7 mouse cellular contexts compared by ENCODE assay signal in genomic region chr9:56925291-56926024, GRCm38 (mm10). TPM values are rescaled to one million over a fixed set of nuclear protein-coding genes. Genes with fewer than 3 reads are reported as not detected.
DNase-seq lines count a peak whose midpoint lies in the region; ATAC-seq and TF ChIP-seq lines count a peak whose summit lies in the region.

No protein-coding gene starts in this region.

- 84% methylated on average over 26 of the region's 26 CpGs for WGBS in neural tube, embryonic 11.5 days
- WGBS in heart, embryonic 12.5 days = 78% methylated on average over 26 of the region's 26 CpGs
- WGBS in liver, embryonic 14.5 days (ENCODE audit: insufficient replicate concordance) = 81% methylated on average over 26 of the region's 26 CpGs

- TF ChIP-seq EP300 in liver, embryonic 14.5 days (IDR thresholded peaks at IDR 0.05; ENCODE audit: low read depth) = no peak

- peaks cover 31% of the 10 kb centered on the region for H3K4me1 ChIP-seq in neural tube, embryonic 11.5 days (ENCODE audit: control insufficient read depth, insufficient read depth, low read length)
- H3K4me1 ChIP-seq in heart, embryonic 12.5 days (replicated peaks) = peaks cover 49% of the 10 kb centered on the region
- peaks cover 0 to 4% of the 10 kb centered on the region in 2 experiments; a peak in 1 of 4 replicates for H3K4me1 ChIP-seq in liver, embryonic 14.5 days (replicated peaks; ENCODE audit: control insufficient read depth in 2 of 2, insufficient read depth in 2 of 2, low read length in 1 of 2)

- H3K4me2 ChIP-seq in neural tube, embryonic 11.5 days (ENCODE audit: low read depth) = peak overlapping the region; percentile 40
- H3K4me2 ChIP-seq in heart, embryonic 12.5 days = peak overlapping the region; percentile 80
- 0 out of 2 replicates have a peak overlapping the region, but pooled peaks have one; percentile 33 for H3K4me2 ChIP-seq in liver, embryonic 14.5 days (ENCODE audit: low read depth)

- DNase-seq in neural tube, embryonic 11.5 days (ENCODE audit: low spot score) = peak; percentile 25
- DNase-seq in neural tube, embryonic 10.5 days (ENCODE audit: extremely low spot score, low spot score) = no peak
- DNase-seq in liver, embryonic 14.5 days (ENCODE audit: low read depth in 3 of 3, low spot score in 3 of 3) = no peak
- DNase-seq in right cerebral cortex, adult 18-20 months = no peak
- DNase-seq in gastrocnemius, postnatal 10 days = no peak
- DNase-seq in right cerebral cortex, postnatal 36 days (ENCODE audit: low spot score in 2 of 2) = no peak

- no peak for TF ChIP-seq CTCF in liver, embryonic 14.5 days (IDR thresholded peaks at IDR 0.05; ENCODE audit: low read depth)

- peak overlapping the region; percentile 23 for H3K9ac ChIP-seq in neural tube, embryonic 11.5 days (ENCODE audit: low read length)
- peak overlapping the region; percentile 71 for H3K9ac ChIP-seq in heart, embryonic 12.5 days
- H3K9ac ChIP-seq in liver, embryonic 14.5 days (replicated peaks) = no peak overlapping the region

- no peak overlapping the region for H3K27ac ChIP-seq in neural tube, embryonic 11.5 days (ENCODE audit: low read depth, low read length)
- H3K27ac ChIP-seq in heart, embryonic 12.5 days (ENCODE audit: poor library complexity, severe bottlenecking) = peak overlapping the region; percentile 85
- no peak overlapping the region for H3K27ac ChIP-seq in liver, embryonic 14.5 days

- H3K36me3 ChIP-seq in neural tube, embryonic 11.5 days (ENCODE audit: control insufficient read depth, insufficient read depth, low read length) = no peaks in the 10 kb centered on the region
- H3K36me3 ChIP-seq in heart, embryonic 12.5 days = peaks cover 30% of the 10 kb centered on the region
- no peaks in the 10 kb centered on the region for H3K36me3 ChIP-seq in liver, embryonic 14.5 days (replicated peaks; ENCODE audit: control insufficient read depth, insufficient read depth, low read depth)

- H3K27me3 ChIP-seq in neural tube, embryonic 11.5 days (ENCODE audit: control insufficient read depth, insufficient read depth, low read length) = no peaks in the 10 kb centered on the region
- no peaks in the 10 kb centered on the region for H3K27me3 ChIP-seq in heart, embryonic 12.5 days (replicated peaks)
- no peaks in the 10 kb centered on the region; the same call in 1 of the 2 replicates for H3K27me3 ChIP-seq in liver, embryonic 14.5 days (ENCODE audit: control insufficient read depth, insufficient read depth, low read length)

- ATAC-seq in neural tube, embryonic 11.5 days (ENCODE audit: insufficient read depth, low FRiP score, low TSS enrichment) = no peak
- no peak for ATAC-seq in heart, embryonic 12.5 days (ENCODE audit: insufficient number of reproducible peaks, low FRiP score)
- ATAC-seq in liver, embryonic 14.5 days (ENCODE audit: insufficient read depth) = no peak

- no peaks in the 10 kb centered on the region for H3K9me3 ChIP-seq in neural tube, embryonic 11.5 days (ENCODE audit: control insufficient read depth, low read length)
- no peaks in the 10 kb centered on the region for H3K9me3 ChIP-seq in heart, embryonic 12.5 days (replicated peaks)
- H3K9me3 ChIP-seq in liver, embryonic 14.5 days (ENCODE audit: control insufficient read depth, low read length) = no peaks in the 10 kb centered on the region

- H3K4me3 ChIP-seq in neural tube, embryonic 11.5 days (ENCODE audit: low read depth, low read length) = peak overlapping the region; percentile 16
- H3K4me3 ChIP-seq in heart, embryonic 12.5 days = peak overlapping the region; percentile 63
- H3K4me3 ChIP-seq in liver, embryonic 14.5 days (ENCODE audit: insufficient read depth in 1 of 2, low read depth in 2 of 2, low read length in 2 of 2) = no peak overlapping the region; a peak in 1 of 4 replicates

RNA-seq across cellular contexts. Expression of gene Snx33, which starts 2.7 kb away (rescaled TPM):
- polyA plus RNA-seq in neural tube, embryonic 11.5 days (2014; fragmentation: Nextera tagmentation; extraction: Ambion mirVana) = 4.3 and 6.5 TPM in 2 replicates
- 10.2 and 10.5 TPM in 2 replicates for polyA plus RNA-seq in heart, embryonic 12.5 days (2016; fragmentation: Nextera tagmentation; extraction: Ambion mirVana)
- polyA plus RNA-seq in liver, embryonic 14.5 days (2012; rRNA removed) = 0.74 and 0.78 TPM in 2 replicates
- polyA plus RNA-seq in liver, embryonic 14.5 days (2014; fragmentation: Nextera tagmentation; extraction: Ambion mirVana) = 0.62 and 0.66 TPM in 2 replicates
- 1 to 10 TPM; 7.0 to 9.3 TPM for total RNA-seq in gastrocnemius, postnatal 10 days (2021)

RNA-seq across cellular contexts. Expression of gene Imp3, which starts 11.8 kb away (rescaled TPM):
- 60.2 and 67.4 TPM in 2 replicates for polyA plus RNA-seq in neural tube, embryonic 11.5 days (2014; fragmentation: Nextera tagmentation; extraction: Ambion mirVana)
- polyA plus RNA-seq in heart, embryonic 12.5 days (2016; fragmentation: Nextera tagmentation; extraction: Ambion mirVana) = 58.2 and 65.0 TPM in 2 replicates
- 69.2 and 93.9 TPM in 2 replicates for polyA plus RNA-seq in liver, embryonic 14.5 days (2012; rRNA removed)
- 49.0 and 49.8 TPM in 2 replicates for polyA plus RNA-seq in liver, embryonic 14.5 days (2014; fragmentation: Nextera tagmentation; extraction: Ambion mirVana)
- total RNA-seq in gastrocnemius, postnatal 10 days (2021) = 10 to 100 TPM; 43.0 to 46.6 TPM

RNA-seq across cellular contexts. Expression of gene Snupn, which starts 25.2 kb away (rescaled TPM):
- polyA plus RNA-seq in neural tube, embryonic 11.5 days (2014; fragmentation: Nextera tagmentation; extraction: Ambion mirVana) = 28.9 and 31.1 TPM in 2 replicates
- polyA plus RNA-seq in heart, embryonic 12.5 days (2016; fragmentation: Nextera tagmentation; extraction: Ambion mirVana) = 16.7 and 17.4 TPM in 2 replicates
- polyA plus RNA-seq in liver, embryonic 14.5 days (2012; rRNA removed) = 3.6 and 4.6 TPM in 2 replicates
- 8.7 and 8.8 TPM in 2 replicates for polyA plus RNA-seq in liver, embryonic 14.5 days (2014; fragmentation: Nextera tagmentation; extraction: Ambion mirVana)
- 1 to 10 TPM; 6.4 to 6.8 TPM for total RNA-seq in gastrocnemius, postnatal 10 days (2021)

Comparison
In these comparisons a context has a peak if more than half of its experiments do, and no peak if none do; other contexts are left out.
1. H3K4me3 ChIP-seq: peak in neural tube, embryonic 11.5 days (single experiment) and heart, embryonic 12.5 days (single experiment); none in liver, embryonic 14.5 days (0 of 2).
2. Peak in every context shown above with its lines, with median percentiles within 50 percentile points of each other: H3K4me2 ChIP-seq.